Mouse (Mus musculus): ENCODE results near the gene Rnf11. TPM values are rescaled to one million over a fixed set of nuclear protein-coding genes. Genes with fewer than 3 reads are reported as not detected.

The Rnf11 gene
- total RNA-seq, 4 experiments from 2014 or later = 110 to 167 (median 131) TPM

- no peak for DNase-seq (ENCODE audit: low spot score in 2 of 2)
These were observed 39.6 kb downstream of the Rnf11 start for GRCm38 (mm10) chr4:109444951-109445350.

GRCm38 (mm10) chr4:109444471-109444870 lies 40.1 kb downstream of the Rnf11 start:
- DNase-seq (ENCODE audit: low spot score in 2 of 2) = no peak

- no peak for DNase-seq (ENCODE audit: low spot score in 2 of 2)
These were observed 41.9 kb downstream of the Rnf11 start for GRCm38 (mm10) chr4:109442649-109443048.

GRCm38 (mm10) chr4:109442126-109442525 lies 42.4 kb downstream of the Rnf11 start:
- DNase-seq (ENCODE audit: low spot score in 2 of 2) = no peak

GRCm38 (mm10) chr4:109441000-109441399 lies 43.5 kb downstream of the Rnf11 start:
- no peak for DNase-seq (ENCODE audit: low spot score in 2 of 2)

GRCm38 (mm10) chr4:109440381-109440780 lies 44.1 kb downstream of the Rnf11 start:
- no peak for DNase-seq (ENCODE audit: low spot score in 2 of 2)

- no peak for DNase-seq (ENCODE audit: low spot score in 2 of 2)
These were observed 44.7 kb downstream of the Rnf11 start for GRCm38 (mm10) chr4:109439825-109440248.

- DNase-seq (ENCODE audit: low spot score in 2 of 2) = no peak
These were observed 45.4 kb downstream of the Rnf11 start for GRCm38 (mm10) chr4:109439101-109439500.

- DNase-seq (ENCODE audit: low spot score in 2 of 2) = peak; percentile 34 to 47
These were observed 46.3 kb downstream of the Rnf11 start for GRCm38 (mm10) chr4:109437913-109438878.

- DNase-seq (ENCODE audit: low spot score in 2 of 2) = no peak
These were observed 50.3 kb downstream of the Rnf11 start for GRCm38 (mm10) chr4:109434256-109434655.

- DNase-seq (ENCODE audit: low spot score in 2 of 2) = peak in 1 of 2 experiments; percentile 46
These were observed 50.9 kb downstream of the Rnf11 start for GRCm38 (mm10) chr4:109433641-109434040.

- DNase-seq (ENCODE audit: low spot score in 2 of 2) = no peak
These were observed 51.7 kb downstream of the Rnf11 start for GRCm38 (mm10) chr4:109432668-109433375.

- no peak for DNase-seq (ENCODE audit: low spot score in 2 of 2)
These were observed 53.7 kb downstream of the Rnf11 start for GRCm38 (mm10) chr4:109430854-109431253.

- no peak for DNase-seq (ENCODE audit: low spot score in 2 of 2)
These were observed 54.3 kb downstream of the Rnf11 start for GRCm38 (mm10) chr4:109430250-109430649.

- DNase-seq (ENCODE audit: low spot score in 2 of 2) = no peak
These were observed 57.5 kb downstream of the Rnf11 start for GRCm38 (mm10) chr4:109427058-109427457.

- no peak for DNase-seq (ENCODE audit: low spot score in 2 of 2)
These were observed 61.1 kb downstream of the Rnf11 start for GRCm38 (mm10) chr4:109423438-109423837.

- DNase-seq (ENCODE audit: low spot score in 2 of 2) = no peak
These were observed 62.1 kb downstream of the Rnf11 start for GRCm38 (mm10) chr4:109422436-109422835.

- DNase-seq (ENCODE audit: low spot score in 2 of 2) = no peak
These were observed 62.9 kb downstream of the Rnf11 start for GRCm38 (mm10) chr4:109421608-109422007.

GRCm38 (mm10) chr4:109420138-109420795 lies 64.3 kb downstream of the Rnf11 start:
- DNase-seq (ENCODE audit: low spot score in 2 of 2) = no peak

GRCm38 (mm10) chr4:109419563-109419962 lies 65.0 kb downstream of the Rnf11 start:
- no peak for DNase-seq (ENCODE audit: low spot score in 2 of 2)

- DNase-seq (ENCODE audit: low spot score in 2 of 2) = no peak
These were observed 65.5 kb downstream of the Rnf11 start for GRCm38 (mm10) chr4:109419017-109419416.

GRCm38 (mm10) chr4:109417998-109418397 lies 66.5 kb downstream of the Rnf11 start:
- no peak for DNase-seq (ENCODE audit: low spot score in 2 of 2)

All from gastrocnemius, adult 8-10 months (tissue).